Mouse (Mus musculus) forebrain, embryonic 10.5 days (tissue): ENCODE data around the gene Tagap. TPM values are rescaled to one million over a fixed set of nuclear protein-coding genes. Genes with fewer than 3 reads are reported as not detected.
A peak's percentile ranks its signal among the peaks of the same experiment; 100 is the strongest.
"Not testable (repeated sequence)": the region's sequence is repeated elsewhere in the genome, so short reads cannot be mapped to it uniquely, and the experiment has no call there.

ENCODE experiments used
- DNase-seq: peaks from one replicate; pipeline ENCODE4 v3.0.0-alpha.2; 2017; ENCODE audit warnings: low spot score; ENCODE audit errors: extremely low spot score
- H3K27ac ChIP-seq: fragments of 300-500 bp; sonication (generic); 2 replicates; pipeline ENCODE4 v1.5.1; 2016; ENCODE audit warnings: mild to moderate bottlenecking
- H3K27me3 ChIP-seq: fragments of 300-500 bp; sonication (generic); 2 replicates; pipeline ENCODE4 v1.6.1; 2016; ENCODE audit warnings: mild to moderate bottlenecking; ENCODE audit not compliant: poor library complexity, severe bottlenecking
- H3K36me3 ChIP-seq: fragments of 300-500 bp; sonication (generic); replicated peaks from 2 replicates; pipeline ENCODE4 v1.6.1; 2016; ENCODE audit warnings: mild to moderate bottlenecking, moderate library complexity
- H3K4me1 ChIP-seq: fragments of 300-500 bp; sonication (generic); 2 replicates; pipeline ENCODE4 v1.6.1; 2016
- H3K4me3 ChIP-seq: fragments of 300-500 bp; sonication (generic); 2 replicates; pipeline ENCODE4 v1.5.1; 2016; ENCODE audit warnings: mild to moderate bottlenecking, moderate library complexity
- H3K9me3 ChIP-seq: fragments of 300-500 bp; sonication (generic); 2 replicates; pipeline ENCODE4 v1.6.1; 2016; ENCODE audit warnings: mild to moderate bottlenecking, moderate library complexity
- WGBS: fragments of 180-500 bp; shearing (Covaris S2); methylation state at CpG from one replicate; pipeline ENCODE4 v1.1.7; 2016; 5-methylcytosine and 5-hydroxymethylcytosine counted together
- polyA plus RNA-seq: library from polyadenylated mRNA; unstranded; fragments of >200 nt; fragmentation: Nextera tagmentation; extraction: Ambion mirVana; gene quantifications from 2 replicates; pipeline ENCODE4 v1.2.1, GENCODE M21; 2016

The Tagap gene
- polyA plus RNA-seq, 1 experiment from 2014 or later: 0.29 TPM

- 85% methylated on average over 5 of the region's 5 CpGs for WGBS
- H3K4me1 ChIP-seq: no peaks in the 10 kb centered on the region
- no peak for DNase-seq
- no peaks in the 10 kb centered on the region for H3K9me3 ChIP-seq
- no peaks in the 10 kb centered on the region for H3K36me3 ChIP-seq
- no peak overlapping the region for H3K27ac ChIP-seq
- no peaks in the 10 kb centered on the region for H3K27me3 ChIP-seq
- H3K4me3 ChIP-seq: no peak overlapping the region
Observed at GRCm38 (mm10) chr17:7922564-7922963, 3.2 kb upstream of the Tagap start.

DNA sequence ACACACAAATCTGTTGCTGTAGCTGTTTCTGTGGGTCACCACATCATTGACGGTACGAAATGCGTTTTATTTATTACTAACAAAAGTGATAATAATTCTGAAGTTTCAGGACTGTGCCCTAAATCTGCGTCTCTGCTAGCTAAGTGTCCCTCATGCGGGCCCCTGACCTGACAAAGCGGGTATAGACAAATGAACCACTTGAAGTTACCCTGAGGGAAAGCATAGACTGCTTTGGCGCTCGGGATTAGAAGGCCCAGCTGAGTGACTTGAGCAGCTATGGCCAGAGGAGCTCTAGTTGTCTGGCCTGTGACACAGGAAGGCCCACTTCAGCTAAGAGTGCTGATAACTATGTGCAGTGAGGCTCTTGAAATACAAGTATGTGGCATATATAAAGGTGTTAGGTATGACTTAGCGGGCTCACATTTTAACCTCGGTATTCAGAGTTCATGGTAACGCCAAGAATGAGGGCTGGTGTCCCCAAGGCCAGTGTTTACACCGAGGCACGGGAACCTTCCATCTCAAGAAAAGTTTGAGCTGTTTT is 1.5 kb upstream of the Tagap start:
- Histone ChIP-seq H3K36me3 (no peaks in the 10 kb centered on the region), H3K27me3 (no peaks in the 10 kb centered on the region), H3K9me3 (no peaks in the 10 kb centered on the region), H3K27ac (no peak overlapping the region), H3K4me3 (no peak overlapping the region), H3K4me1 (no peaks in the 10 kb centered on the region)
- DNase-seq: no peak
- WGBS: 91% methylated on average over 13 of the region's 13 CpGs

- Histone ChIP-seq H3K4me3 (no peak overlapping the region), H3K9me3 (no peaks in the 10 kb centered on the region)
- 72% methylated on average over 24 of the region's 24 CpGs for WGBS
Observed at GRCm38 (mm10) chr17:7927582-7928535, 2.1 kb downstream of the Tagap start.

DNA sequence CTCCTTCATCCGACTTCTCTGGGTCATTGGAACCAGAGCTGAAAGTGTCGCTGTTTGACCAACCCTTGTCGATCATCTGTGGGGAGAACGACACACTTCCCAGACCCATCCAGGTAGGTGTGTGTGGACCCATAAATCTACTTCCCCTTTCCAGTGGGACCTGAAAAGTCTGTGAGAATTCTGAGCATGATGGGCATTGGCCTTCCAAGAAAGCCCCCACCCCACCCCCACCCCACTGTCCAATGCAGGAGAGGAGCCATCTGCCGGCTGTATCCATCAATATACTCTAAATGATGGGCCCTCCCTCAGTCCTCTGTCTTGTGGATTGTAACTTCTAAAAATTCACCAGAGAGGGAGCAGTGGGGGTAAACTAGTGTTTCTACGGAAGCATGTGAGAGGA is 2.9 kb downstream of the Tagap start:
- Histone ChIP-seq H3K4me1 (peaks cover 7% of the 10 kb centered on the region), H3K9me3 (no peaks in the 10 kb centered on the region), H3K27me3 (no peaks in the 10 kb centered on the region), H3K27ac (no peak overlapping the region), H3K4me3 (no peak overlapping the region), H3K36me3 (no peaks in the 10 kb centered on the region)
- DNase-seq: no peak
- WGBS: 82% methylated on average over 6 of the region's 6 CpGs

More at GRCm38 (mm10) chr17:7927582-7928535, 2.1 kb downstream of the Tagap start:
- H3K27me3 ChIP-seq: no peaks in the 10 kb centered on the region
- H3K4me1 ChIP-seq: peaks cover 7% of the 10 kb centered on the region
- DNase-seq: peak; percentile 42
- no peaks in the 10 kb centered on the region for H3K36me3 ChIP-seq
- H3K27ac ChIP-seq: no peak overlapping the region

GRCm38 (mm10) chr17:7929279-7929678 is 3.5 kb downstream of the Tagap start:
- 33% methylated on average over 8 of the region's 8 CpGs for WGBS
- no peak for DNase-seq
- Histone ChIP-seq H3K27ac (no peak overlapping the region), H3K27me3 (no peaks in the 10 kb centered on the region), H3K9me3 (no peaks in the 10 kb centered on the region), H3K4me3 (no peak overlapping the region), H3K36me3 (no peaks in the 10 kb centered on the region), H3K4me1 (peaks cover 7% of the 10 kb centered on the region)

GRCm38 (mm10) chr17:7931096-7931990 is 5.5 kb downstream of the Tagap start:
- Histone ChIP-seq H3K4me1 (peaks cover 7% of the 10 kb centered on the region), H3K27me3 (no peaks in the 10 kb centered on the region), H3K27ac (no peak overlapping the region), H3K9me3 (no peaks in the 10 kb centered on the region), H3K4me3 (no peak overlapping the region), H3K36me3 (no peaks in the 10 kb centered on the region)
- 88% methylated on average over 13 of the region's 13 CpGs for WGBS
- DNase-seq: no peak

DNA sequence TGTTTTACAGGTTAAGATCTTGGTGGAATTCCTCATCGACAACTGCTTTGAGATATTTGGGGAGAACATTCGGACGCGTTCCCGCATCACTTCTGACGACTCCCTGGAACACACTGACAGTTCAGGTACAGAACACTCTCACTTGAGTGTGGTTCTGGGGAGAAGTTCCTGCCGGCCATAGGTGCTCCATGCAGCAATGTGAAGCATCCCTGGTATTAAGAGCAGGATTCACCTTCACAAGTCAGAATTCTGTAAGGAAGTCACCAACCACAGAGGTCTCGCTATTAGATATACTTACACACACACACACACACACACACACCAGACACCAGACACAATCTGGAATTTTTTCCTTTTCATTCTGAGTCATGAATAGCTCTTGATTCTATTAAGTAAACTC is 6.3 kb downstream of the Tagap start:
- not testable (repeated sequence) for H3K27ac ChIP-seq, H3K36me3 ChIP-seq, H3K9me3 ChIP-seq, H3K4me3 ChIP-seq, H3K4me1 ChIP-seq, DNase-seq, H3K27me3 ChIP-seq
- 83% methylated on average over 7 of the region's 8 CpGs for WGBS

DNA sequence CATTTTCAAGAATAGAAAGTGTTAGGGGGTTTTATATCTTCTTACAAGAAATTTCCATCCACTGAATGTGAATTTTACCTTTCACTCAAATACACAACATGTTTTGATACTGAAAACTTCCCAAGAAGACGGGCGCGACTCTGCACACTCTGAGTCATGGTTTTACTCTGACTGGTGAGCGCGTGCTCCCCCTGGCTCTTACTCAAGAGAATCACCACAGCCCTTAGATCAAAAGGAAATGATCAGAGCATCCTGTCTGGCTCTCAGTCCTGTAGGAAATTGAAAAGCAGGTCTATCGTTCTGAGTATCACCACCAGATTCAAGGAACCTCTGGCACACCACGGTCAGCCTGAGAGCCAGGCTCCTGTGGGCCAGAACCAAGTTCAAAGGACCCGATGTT is 13.8 kb downstream of the Tagap start:
- WGBS: 77% methylated on average over 8 of the region's 8 CpGs
- no peak for DNase-seq

DNA sequence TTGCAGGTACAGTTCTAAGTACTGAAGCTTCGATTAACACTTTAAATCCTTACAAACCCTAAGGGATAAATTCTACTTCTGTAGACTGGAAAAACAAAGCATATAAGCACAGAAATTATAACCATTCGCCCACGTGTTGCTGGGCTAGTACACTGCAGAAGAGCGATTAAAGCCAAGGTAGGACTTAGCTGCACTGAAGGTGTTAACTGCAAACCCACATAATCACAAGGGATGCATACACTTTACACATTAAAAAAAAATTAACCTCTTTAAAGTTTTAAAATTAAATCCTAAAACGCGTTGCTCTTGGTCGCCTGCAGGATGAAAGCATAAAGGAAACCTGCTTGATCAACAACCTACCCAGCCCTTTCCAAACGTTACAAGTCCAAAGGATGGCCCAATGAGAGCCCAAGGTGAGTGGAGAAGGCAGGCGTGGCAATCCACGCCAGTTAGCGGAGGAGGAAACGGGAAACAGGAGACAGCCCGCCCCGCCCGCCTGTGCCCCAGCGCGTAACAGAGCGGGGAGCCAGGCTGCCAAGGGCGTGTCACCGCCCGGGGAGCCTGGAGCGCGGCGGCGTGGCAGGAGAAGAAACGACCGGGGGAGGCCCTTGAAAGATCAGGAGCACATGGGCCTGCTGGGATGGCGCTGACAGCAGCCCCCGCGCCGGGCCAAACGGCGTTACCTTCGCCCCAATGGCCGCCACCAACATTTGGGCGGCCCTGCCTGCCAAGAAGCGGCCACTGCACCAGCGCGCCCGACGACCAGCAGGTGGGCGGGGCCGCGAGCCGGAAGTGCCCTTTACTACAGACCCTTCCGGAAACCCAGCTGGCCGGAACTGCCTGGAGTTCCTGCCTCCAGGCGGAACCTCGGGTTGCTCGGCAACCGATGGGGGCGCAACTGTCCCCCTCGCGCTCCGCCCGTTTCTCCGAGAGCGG is 19.6 kb downstream of the Tagap start, which contains the start of gene Rsph3a:
Gene Rsph3a (plus strand): TSS at position 498 of the 936 bp plus-strand sequence.
- Histone ChIP-seq H3K4me3 (peak within 1 kb of the TSS; percentile 60), H3K27ac (peak within 1 kb of the TSS; percentile 88)
- not testable (repeated sequence) for H3K27me3 ChIP-seq, H3K36me3 ChIP-seq, H3K4me1 ChIP-seq, H3K9me3 ChIP-seq
- peak; percentile 93 for DNase-seq
- 4% methylated on average over 58 of the region's 58 CpGs for WGBS

More for the DNA sequence above, 13.8 kb downstream of the Tagap start:
- Histone ChIP-seq H3K27ac (no peak overlapping the region), H3K4me3 (no peak overlapping the region), H3K36me3 (no peaks in the 10 kb centered on the region), H3K27me3 (no peaks in the 10 kb centered on the region), H3K9me3 (no peaks in the 10 kb centered on the region), H3K4me1 (peaks cover under 1% of the 10 kb centered on the region)

DNA sequence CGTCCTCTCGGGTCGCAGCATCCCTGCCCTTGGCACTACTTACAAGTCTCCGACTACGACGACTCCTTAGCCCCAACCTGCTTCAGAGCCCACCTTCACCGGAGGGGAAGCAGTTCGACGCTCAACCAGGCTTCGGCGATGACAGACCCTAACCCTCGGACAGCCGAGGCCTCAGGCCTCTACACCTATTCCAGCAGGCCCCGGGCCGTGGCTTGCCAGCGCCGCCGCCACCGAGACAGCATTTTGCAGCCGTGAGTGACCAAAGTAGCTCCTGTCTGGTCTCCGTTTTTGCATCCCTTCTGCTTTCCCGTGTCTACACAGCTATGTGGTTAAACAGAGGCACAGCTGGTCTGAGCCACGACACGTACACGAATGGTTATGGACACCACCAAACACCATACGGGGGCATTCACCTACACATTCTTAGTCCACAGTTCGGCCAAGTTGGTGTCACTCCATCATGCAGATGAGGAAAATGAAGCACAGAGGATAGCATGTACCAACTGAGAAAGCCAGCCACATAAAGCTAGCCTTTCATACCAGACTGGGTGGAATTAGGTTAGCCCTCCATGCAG is 20.3 kb downstream of the Tagap start:
- not testable (repeated sequence) for H3K27me3 ChIP-seq, H3K4me1 ChIP-seq, DNase-seq, H3K9me3 ChIP-seq, H3K36me3 ChIP-seq
- Histone ChIP-seq H3K4me3 (peak overlapping the region; percentile 60), H3K27ac (peak overlapping the region; percentile 88)
- WGBS: under 1% methylated on average over 20 of the region's 27 CpGs

DNA sequence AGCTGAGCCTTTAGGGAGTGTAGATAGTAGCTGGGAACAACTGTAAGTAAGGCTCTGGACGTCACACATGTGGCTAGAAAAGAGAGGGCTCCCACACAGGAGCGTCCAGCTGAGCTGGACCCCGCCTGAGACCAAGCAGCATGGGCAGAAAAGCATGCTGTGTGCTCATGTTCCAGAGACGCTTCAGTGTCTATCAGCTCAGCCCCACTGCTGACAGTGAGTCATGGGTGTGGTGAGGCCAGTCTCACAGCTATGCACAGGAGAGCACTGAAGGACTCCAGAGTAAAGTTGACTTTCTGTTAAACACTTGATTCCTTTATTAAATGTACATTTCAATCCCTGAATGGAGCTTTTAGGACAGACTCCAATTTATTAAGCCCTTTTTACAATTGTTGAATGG is 25.5 kb downstream of the Tagap start:
- H3K9me3 ChIP-seq, H3K4me1 ChIP-seq, H3K4me3 ChIP-seq, DNase-seq, H3K27ac ChIP-seq, H3K27me3 ChIP-seq: not testable (repeated sequence)
- H3K36me3 ChIP-seq: peaks cover 16% of the 10 kb centered on the region
- WGBS: no CpG with 5 or more reads among the region's 4 CpGs
